Mouse (Mus musculus): Measurements from ENCODE around the gene Pde10a.

Pde10a gene

GRCm38 (mm10) chr17:8525971-8526740 lies 984 bp downstream of the Pde10a start:
- no peak for DNase-seq (ENCODE audit: low spot score)

- DNase-seq (ENCODE audit: low spot score), result no peak
These were observed 1.7 kb downstream of the Pde10a start for GRCm38 (mm10) chr17:8526815-8527261.

- DNase-seq (ENCODE audit: low spot score), result no peak
These were observed 3.5 kb downstream of the Pde10a start for GRCm38 (mm10) chr17:8528641-8529040.

GRCm38 (mm10) chr17:8532609-8533008 lies 7.4 kb downstream of the Pde10a start:
- no peak for DNase-seq (ENCODE audit: low spot score)

- no peak for DNase-seq (ENCODE audit: low spot score)
These were observed 8.7 kb downstream of the Pde10a start for GRCm38 (mm10) chr17:8533828-8534227.

GRCm38 (mm10) chr17:8536522-8536921 lies 11.3 kb downstream of the Pde10a start:
- DNase-seq (ENCODE audit: low spot score), result no peak

GRCm38 (mm10) chr17:8538102-8538501 lies 12.9 kb downstream of the Pde10a start:
- no peak for DNase-seq (ENCODE audit: low spot score)

GRCm38 (mm10) chr17:8541974-8542538 lies 16.9 kb downstream of the Pde10a start:
- no peak for DNase-seq (ENCODE audit: low spot score)

- DNase-seq (ENCODE audit: low spot score), result no peak
These were observed 21.2 kb downstream of the Pde10a start for GRCm38 (mm10) chr17:8546366-8546765.

- no peak for DNase-seq (ENCODE audit: low spot score)
These were observed 23.6 kb downstream of the Pde10a start for GRCm38 (mm10) chr17:8548733-8549132.

- DNase-seq (ENCODE audit: low spot score), result no peak
These were observed 26.5 kb downstream of the Pde10a start for GRCm38 (mm10) chr17:8551641-8552040.

GRCm38 (mm10) chr17:8552346-8553035 lies 27.3 kb downstream of the Pde10a start:
- no peak for DNase-seq (ENCODE audit: low spot score)

- DNase-seq (ENCODE audit: low spot score), result no peak
These were observed 28.4 kb downstream of the Pde10a start for GRCm38 (mm10) chr17:8553601-8554000.

GRCm38 (mm10) chr17:8554219-8554618 lies 29.0 kb downstream of the Pde10a start:
- no peak for DNase-seq (ENCODE audit: low spot score)

- no peak for DNase-seq (ENCODE audit: low spot score)
These were observed 30.6 kb downstream of the Pde10a start for GRCm38 (mm10) chr17:8555785-8556184.

- DNase-seq (ENCODE audit: low spot score), result no peak
These were observed 31.1 kb downstream of the Pde10a start for GRCm38 (mm10) chr17:8556223-8556622.

- DNase-seq (ENCODE audit: low spot score), result no peak
These were observed 32.8 kb downstream of the Pde10a start for GRCm38 (mm10) chr17:8557926-8558325.

GRCm38 (mm10) chr17:8562101-8562885 lies 37.1 kb downstream of the Pde10a start:
- DNase-seq (ENCODE audit: low spot score), result no peak

GRCm38 (mm10) chr17:8562886-8563280 lies 37.7 kb downstream of the Pde10a start:
- DNase-seq (ENCODE audit: low spot score), result no peak

GRCm38 (mm10) chr17:8566850-8567249 lies 41.7 kb downstream of the Pde10a start, which contains the start of gene Gm17087:
Gene Gm17087, minus strand, starts transcription at chr17:8566950.
- no peak for DNase-seq (ENCODE audit: low spot score)

- DNase-seq (ENCODE audit: low spot score), result no peak
These were observed 48.5 kb downstream of the Pde10a start for GRCm38 (mm10) chr17:8573542-8574260.

- no peak for DNase-seq (ENCODE audit: low spot score)
These were observed 55.2 kb downstream of the Pde10a start for GRCm38 (mm10) chr17:8580360-8580759.
